Mouse (Mus musculus) gastrocnemius, postnatal 36 days (tissue): ENCODE results near the gene Ankrd55. TPM values are rescaled to one million over a fixed set of nuclear protein-coding genes. Genes with fewer than 3 reads are reported as not detected.

Experiments used
- DNase-seq, 2 experiments: peaks; one replicate each; pipeline ENCODE4 v3.0.0; 2022
- intact Hi-C: fragments of 180-260 bp; cut with DNase I; formaldehyde crosslinking; loops from one replicate; pipeline ENCODE4 v1.15.1; 2025
- total RNA-seq, 2 experiments: library from RNA; stranded (reverse); gene quantifications; 2 replicates each; pipeline ENCODE4 v1.2.3; 2021

Gene Ankrd55
- total RNA-seq, 2 experiments from 2014 or later = not detected

DNA sequence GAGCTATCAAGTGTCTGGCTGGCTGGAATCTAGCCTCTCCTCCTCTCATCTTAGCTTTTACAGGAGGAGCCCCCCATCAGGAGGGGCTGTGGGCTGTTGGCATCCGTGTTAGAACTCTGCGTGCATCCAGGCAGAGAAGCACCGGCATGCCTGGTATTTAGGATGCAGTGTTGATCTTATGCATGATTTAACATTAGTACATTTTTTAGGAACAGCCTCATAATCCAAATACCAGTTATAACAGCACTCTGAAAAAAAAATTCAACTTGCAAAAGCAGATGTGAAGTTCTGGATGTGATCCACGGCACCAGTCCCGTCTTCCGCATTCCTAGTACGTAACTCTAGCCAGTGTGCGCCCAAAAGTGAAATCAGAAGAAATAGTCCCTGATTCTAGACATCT is 52.0 kb downstream of the Ankrd55 start:
- peak in 1 of 2 experiments; percentile 55 for DNase-seq
- intact Hi-C loops = no loop called here

DNA sequence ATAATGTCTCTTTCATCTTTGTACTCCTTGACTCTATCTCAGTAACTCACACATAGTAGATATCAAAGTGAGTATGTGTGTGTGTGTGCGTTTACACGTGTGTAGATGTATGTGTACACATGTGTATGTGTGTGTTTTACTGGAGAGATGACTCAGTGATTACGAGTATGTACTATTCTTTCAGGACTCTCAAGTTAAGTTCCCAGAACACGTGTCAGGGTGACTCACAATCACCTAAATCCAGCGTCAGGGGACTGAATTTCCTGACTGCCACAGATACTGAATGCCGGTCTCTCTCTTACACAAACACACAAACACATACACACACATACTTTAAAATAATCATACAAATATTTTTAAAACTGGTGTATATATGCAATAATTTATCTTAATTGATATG is 52.5 kb downstream of the Ankrd55 start:
- intact Hi-C loops = no loop called here
- no peak for DNase-seq

DNA sequence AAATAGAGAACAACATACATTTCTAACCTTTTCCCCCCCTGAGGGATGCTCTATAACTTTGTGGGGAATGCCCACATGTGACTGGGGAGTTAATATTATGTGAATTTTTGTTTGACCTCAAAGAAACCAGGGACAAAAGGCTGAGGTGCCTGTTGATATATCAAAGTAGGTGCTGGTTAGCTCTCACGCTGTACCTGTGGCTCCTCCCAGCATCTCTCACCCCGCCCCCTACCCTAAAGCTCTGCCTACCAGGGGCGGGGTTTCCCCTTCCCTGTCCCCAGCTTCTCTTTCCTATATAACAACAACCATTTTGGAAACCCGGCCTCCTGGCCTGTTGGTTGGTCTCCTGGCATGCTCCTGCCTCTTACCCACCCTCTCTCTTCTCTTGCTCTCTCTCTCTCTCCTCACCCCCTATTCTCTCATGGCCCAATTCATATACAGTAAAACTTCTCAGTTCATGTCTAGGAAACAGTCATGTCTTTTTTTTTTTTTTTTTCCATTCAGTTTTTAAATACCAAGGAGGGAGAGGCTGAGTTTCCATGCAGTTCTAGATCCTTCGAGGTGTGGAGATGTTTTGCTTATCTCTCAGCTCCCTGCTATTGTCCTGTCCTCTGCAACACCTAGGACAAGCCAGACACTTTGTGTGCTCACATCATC is 54.8 kb downstream of the Ankrd55 start:
- intact Hi-C loops = no loop called here
- no peak for DNase-seq

DNA sequence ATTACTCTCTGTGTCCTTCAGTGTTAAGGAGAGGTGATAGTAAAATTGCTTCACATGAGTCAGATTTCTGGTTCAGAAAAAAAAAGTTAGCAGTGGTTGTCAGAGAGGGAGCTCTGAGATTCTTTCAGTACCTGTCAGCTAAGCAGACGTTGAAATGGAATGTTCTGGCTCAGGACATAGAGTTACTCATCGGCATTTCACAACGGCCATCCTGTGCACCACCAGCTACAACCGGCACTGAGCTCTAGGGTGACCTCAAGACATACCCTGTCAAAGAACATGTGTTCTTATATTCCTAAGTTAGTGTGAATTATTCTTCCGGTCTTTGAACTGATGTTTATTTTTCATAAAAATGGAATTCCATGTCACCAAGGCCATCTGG is 55.4 kb downstream of the Ankrd55 start:
- intact Hi-C loops = no loop called here

DNA sequence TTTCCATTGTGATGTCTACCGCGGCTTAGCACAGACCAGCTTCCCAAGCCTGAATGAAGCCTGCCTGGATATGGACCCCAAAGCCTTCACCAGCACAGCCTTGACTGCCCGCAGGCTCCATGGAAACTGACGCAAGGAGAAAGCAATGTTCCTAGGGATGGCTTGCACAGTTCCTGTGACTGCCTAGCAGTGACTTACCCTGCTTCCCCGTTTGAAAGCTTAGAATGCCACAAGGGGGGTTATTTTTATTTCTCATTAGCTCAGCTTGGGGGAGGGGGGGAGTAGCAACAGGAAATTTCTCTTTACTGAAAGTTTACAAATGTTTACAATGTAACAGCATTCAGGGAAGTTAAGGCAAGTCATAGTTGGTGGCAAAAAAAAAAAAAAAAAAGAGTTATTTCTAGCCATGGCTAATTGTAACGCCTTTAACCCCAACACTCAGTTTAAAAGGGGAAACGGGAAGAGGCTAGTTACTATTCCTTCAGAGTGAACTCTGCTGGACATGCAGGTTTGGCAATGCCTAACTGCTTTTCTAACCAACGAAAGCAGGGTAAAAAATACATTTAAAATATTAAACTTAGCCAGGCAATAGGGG is 56.1 kb downstream of the Ankrd55 start:
- intact Hi-C loops = no loop called here

More for the DNA sequence above, 55.4 kb downstream of the Ankrd55 start:
- DNase-seq = no peak

DNA sequence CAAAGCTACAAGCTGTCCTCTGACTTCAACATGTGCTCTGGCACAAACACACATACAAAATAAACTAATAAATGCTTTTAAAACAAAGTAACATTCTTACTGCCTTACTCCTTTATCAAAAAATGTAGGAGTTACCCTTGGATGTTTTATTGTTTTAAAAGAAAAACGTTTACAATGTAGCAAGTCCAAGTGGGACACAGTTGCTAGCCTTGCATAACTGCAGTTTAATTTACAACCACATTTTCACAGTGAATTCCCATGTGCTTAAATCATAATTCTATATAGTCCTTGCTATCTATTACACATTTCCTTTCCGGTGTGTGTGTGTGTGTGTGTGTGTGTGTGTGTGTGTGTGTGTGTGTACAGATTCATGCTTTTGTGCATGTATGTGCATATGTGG is 57.3 kb downstream of the Ankrd55 start:
- DNase-seq = no peak
- intact Hi-C loops = no loop called here

More for the DNA sequence above, 56.1 kb downstream of the Ankrd55 start:
- no peak for DNase-seq

DNA sequence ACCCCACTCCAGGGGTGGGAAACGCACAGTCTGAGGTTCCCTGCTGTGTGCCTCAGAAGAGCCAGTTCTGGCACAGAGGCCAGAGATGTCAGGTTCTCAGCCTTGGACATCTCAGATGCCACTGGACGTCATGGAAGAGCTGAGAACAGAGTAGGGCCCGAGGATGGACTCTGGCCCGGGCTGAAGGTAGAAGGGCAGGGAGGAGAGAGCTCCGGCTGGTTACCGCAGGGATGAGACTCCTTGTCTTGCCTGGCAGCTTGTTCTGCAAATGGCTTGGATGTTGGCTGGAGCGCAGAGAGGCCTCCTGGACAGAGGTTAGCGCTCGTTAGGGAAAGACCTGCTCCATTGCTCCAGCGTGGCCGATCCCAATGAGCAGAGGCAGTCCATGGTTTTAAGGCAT is 57.8 kb downstream of the Ankrd55 start:
- intact Hi-C loops = no loop called here
- no peak for DNase-seq

DNA sequence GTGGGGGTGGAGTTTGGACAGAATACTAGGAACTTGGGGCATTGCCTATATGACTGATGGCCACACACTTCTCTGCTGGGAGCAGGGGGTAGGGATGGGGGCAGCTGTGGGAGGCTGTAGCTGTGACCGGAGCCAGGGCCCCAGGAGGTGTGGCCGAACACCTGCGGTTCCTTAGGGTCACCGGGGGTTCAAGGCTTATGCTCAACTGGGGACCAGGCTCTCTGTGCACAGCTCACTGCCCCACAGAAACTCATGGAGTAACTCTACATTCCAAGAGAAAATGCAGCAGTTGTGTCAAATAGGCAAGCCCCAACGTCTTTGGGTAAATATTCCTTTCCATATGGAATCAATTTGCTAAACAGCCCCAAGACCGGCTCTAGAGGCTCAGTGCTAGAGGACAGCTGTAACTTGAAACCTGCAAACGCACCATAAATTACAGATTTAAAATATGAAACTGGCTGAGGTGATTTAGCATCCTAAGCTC is 58.5 kb downstream of the Ankrd55 start:
- no peak for DNase-seq
- intact Hi-C loops = no loop called here

DNA sequence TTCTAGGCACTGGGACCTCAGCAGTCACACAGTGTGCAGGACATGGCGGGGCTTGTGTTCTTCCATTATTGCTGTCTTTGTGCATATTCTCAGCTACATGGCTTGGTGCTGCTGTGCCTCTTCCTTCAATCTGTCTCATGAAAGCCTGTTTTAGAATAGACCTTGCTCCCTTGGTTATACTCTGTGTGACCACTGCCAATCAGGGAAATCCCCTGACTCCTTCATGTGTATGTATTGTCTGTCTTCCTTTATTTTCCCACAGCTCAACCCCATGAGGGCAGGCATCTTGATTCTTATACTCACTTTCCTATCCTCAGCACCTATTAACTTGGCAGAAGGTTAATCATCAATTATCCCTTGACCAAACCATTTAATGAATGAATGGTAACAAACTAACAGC is 60.0 kb downstream of the Ankrd55 start:
- intact Hi-C loops = no loop called here
- DNase-seq = no peak

DNA sequence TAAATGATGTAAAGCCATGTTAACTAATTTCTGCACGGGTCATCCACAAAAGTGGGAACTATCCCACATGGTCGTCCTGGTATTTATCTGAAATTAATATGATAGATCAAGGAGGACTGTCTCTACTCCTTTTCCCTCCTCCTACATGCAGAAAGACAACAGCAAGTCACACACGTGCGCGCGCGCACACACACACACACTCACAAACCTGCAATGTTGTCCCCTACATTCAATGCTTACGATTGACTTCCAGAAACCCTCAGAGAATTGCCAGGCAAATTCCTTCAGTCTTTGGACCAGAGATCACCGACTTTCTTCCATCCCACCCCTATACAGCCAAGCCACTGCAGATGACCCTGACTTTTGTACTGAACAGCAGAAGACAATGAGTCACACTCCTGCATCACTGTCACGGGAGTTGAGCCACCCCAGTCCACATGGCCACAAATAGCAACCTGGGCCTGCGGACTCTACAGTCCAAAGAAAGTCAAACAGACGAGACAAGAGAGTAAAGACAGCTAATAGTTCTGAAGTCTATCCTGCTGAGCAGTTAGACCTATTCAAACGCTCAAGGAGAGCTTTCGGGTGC is 60.7 kb downstream of the Ankrd55 start:
- no peak for DNase-seq
- intact Hi-C loops = no loop called here

DNA sequence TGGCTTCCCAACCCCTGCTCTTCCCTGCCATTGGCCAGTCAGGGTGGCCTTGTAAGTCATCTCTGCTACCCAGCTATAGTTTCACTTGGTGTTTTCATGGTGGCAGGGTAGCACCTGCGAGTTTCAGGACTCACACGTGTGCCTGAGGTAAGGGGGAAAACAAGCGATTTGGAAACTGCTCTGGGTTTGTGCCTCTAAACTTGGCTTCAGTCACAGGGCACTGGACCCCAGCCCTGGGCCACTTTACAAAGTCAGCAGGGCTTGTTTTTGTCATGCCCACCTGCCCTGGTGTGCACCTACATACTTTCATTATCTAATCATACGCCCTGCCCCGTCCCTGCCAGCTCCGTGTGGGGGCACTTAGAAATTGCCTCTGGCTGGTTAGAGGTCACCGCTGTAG is 61.2 kb downstream of the Ankrd55 start:
- intact Hi-C loops = no loop called here
- no peak for DNase-seq

DNA sequence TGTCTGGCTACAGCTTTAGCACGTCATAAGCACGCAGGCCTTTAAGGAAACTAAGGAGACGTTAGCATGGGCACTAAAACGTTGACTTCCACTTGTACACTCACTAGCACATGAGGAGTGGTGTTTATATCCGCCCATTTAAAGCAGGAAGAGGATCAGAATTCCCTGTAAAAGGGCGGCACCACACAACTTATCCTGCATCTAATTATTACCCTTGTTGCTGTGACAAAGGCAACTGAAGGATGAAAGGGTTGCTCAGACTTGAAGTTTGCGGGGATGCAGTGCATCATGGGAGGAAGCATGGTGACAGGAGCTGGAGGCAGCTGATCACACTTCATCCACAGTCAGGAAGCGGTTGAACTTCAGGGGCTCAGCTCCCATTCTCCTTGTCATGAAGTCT is 63.7 kb downstream of the Ankrd55 start:
- no peak for DNase-seq
- intact Hi-C loops = no loop called here

DNA sequence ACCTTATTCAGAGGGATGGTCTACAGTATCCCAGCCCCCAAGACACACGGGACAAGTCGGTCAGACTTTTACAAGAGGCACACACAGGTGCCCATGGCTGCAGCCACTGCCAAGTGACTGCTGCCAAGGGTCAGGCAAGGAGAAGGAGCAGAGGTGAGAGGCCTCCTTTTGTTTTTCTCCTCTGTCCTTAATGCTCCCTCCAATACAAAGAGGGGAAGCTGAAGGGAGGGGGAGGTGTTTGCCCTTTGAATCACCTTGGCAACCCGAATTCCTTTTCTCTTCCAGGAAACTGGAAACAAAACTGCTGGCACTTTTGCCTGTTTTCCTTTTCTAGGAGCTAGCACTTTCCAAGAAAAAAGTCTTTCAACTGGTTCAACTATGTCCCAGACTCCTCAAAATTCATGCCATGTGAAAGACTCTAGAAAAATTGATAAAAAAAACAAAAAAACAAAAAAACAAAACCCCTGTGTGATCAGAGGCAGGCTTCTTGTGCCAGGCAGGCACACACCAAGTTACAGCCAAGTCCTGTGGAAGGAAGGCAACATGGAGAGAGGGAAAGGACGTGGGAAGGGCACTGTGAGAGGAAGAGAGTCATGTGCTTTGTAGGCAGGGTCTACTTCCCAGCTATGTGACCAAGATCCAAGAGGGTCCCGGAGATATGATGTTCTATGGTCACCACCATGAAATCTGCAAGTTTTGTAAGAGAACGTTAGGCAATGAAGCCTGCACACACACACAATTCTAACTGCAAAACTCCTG is 66.0 kb downstream of the Ankrd55 start:
- no peak for DNase-seq
- intact Hi-C loops = no loop called here

DNA sequence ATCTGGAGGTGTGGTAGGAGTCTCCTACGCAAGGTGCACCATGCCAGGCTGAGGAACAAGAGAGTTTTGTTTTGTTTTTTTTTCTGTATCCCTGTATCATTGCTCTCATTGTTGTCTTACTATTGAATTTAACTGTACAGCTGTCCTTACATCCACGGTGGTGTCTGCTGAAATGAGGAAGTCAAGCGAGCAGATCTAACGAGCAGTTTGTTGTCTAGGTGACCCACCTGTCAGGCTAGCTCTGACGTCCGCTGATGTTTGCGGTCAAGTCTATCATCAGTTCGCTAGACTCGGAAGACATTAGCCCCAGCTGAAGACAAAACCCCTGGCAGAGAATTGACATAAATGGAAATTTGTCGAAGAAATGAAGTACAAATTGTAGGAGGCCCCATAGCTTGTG is 66.7 kb downstream of the Ankrd55 start:
- intact Hi-C loops = no loop called here

DNA sequence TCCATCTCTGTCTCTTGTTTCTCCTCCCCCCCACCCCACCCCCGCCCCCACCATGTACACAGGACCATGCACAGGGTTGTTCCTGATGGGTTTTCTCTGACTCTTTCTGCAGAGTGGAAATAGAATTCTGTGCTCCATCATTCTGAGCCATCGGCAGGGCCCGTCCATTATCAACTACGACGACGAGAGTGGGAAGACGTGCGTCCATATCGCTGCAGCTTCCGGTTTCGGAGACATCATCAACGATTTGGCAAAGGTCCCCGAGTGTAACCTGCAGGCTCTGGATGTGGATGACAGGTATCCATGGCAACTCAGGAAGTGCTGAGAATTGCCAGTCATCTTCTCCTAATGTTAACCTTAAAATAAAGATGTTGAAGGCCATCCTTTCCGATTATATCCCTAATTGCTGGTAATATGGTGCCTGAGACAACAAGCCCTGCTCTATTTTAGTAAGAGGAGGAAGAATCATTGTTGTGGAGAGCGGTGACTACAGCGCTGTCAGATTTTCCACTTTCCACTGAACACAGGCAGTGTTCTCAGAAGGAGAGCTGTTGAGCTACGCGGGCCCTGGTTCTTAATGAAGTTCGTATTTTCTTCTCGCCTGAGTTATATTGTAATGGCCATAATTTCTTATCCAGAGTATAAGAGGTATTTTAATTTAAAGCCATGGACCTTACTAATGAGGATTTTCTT is 67.7 kb downstream of the Ankrd55 start:
- no peak for DNase-seq
- intact Hi-C loops = no loop called here

More for the DNA sequence above, 66.7 kb downstream of the Ankrd55 start:
- DNase-seq = no peak

DNA sequence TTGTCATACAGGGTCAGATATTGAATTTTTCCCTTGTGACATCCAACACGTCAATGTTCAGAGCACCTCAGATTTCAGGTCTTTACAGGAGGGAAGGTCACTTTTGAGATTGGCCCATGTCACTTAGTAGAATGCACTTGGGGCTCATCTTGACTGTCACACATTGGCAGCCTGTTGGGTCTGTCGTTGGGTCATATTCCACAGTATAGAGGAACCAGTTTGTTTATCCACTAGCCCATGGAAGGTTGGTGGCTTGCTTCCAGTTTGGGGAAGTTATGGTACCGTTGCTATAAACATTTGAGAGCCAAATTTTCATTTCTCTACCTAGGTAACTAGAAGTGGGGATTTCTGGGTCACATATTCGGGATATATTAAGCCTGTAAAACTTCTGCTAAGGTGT is 73.3 kb downstream of the Ankrd55 start:
- no peak for DNase-seq
- intact Hi-C loops = no loop called here

DNA sequence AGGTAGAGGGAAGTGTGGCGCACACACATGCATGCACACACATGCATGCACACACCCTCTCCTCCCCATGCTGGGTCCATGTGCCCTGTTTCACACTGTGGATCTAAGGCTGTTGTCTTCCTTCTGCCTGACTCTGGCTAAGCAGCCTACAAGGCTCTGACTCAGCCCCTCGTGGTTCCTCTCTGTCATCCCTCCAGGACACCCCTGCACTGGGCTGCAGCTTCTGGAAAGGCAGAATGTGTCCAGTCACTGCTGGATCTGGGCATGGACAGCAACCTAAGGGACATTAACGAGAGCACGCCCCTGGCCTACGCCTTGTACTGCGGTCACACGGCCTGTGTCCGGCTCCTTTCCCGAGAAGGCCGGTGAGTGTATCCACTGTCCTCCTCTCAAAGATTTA is 75.0 kb downstream of the Ankrd55 start:
- intact Hi-C loops = no loop called here
- DNase-seq = peak; percentile 65 to 75

DNA sequence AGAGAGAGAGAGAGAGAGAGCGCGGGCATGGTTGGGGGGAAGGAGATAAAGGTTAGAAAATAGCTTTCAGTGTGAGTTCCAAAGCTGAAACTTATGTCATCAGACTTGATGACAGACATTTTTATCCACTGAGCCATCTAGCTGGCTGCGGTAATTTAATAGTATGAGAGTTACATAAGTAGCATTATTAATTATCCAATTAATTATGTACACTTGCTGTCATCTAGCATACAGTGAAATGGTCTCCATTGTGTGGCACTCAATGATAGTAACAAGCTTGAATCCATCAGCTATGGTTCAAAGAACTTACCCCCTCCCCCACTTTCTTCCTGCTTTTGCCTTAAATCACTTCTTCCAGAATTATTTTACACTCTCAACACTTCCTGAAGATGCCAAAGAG is 75.5 kb downstream of the Ankrd55 start:
- no peak for DNase-seq
- intact Hi-C loops = no loop called here

DNA sequence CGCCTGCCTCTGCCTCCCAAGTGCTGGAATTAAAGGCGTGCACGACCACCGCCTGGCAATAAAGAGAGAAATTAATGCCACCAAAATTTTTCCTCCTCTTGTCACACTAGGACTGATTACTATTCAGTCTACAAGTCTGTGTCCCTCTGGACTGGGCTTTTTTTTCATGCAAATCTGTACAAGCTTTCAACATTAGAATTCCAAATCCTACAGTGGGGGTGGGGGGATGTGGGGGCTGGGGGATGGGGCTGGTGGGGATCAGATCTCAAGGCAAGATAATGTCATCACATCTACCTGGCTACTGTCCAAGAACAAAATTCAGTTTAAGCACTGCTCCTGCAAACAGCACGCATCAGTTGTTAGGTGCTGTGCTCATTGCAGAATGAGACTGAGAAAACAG is 76.4 kb downstream of the Ankrd55 start:
- intact Hi-C loops = no loop called here
- no peak for DNase-seq

DNA sequence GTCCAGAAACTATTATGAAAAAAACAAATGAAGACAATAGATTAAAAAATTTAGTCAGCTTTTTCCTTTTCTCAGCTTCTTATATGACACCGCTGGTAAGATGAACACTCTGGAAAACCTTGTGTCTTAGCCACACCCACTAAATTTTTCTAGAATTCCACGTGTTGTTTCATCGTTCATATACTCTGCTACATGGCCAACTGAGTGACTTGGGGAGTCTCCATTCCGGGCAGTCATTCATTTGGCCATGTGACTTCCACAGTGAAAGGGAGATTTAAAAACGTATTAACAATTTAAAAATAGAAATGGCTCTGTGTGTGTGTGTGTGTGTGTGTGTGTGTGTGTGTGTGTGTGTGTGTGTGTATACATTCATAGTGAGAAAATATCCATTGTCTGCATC is 77.1 kb downstream of the Ankrd55 start:
- intact Hi-C loops = no loop called here
- DNase-seq = no peak

DNA sequence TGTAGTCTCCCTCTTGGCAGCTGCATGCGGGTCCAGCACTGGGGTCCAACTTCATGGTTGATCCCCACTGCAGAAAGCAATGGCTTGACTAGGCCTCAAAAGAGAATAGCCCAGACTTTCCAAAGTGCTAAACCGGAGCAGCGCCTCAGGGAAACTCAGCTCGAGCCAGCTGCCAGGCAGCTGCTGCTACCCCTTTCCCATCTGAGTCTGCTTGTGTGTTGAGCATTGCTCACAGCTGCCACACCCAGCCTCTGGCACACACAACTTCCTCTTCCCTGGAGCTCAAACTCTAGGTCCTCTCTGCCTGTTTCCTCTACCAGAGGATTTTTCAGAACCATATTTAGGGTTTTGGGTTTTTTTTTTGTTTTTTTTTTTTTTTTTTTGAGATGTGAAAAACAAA is 77.5 kb downstream of the Ankrd55 start:
- DNase-seq = peak; percentile 43
- intact Hi-C loops = no loop called here
